Mouse (Mus musculus) myocyte (in vitro differentiated cells): ENCODE measurements around the gene Cacna1d.

ENCODE experiments used
- CEBPB ChIP-seq: IDR thresholded peaks from 2 replicates; pipeline ENCODE4 v1.6.1; 2011; ENCODE audit warnings: mild to moderate bottlenecking, moderate library complexity; ENCODE audit not compliant: poor library complexity, insufficient read depth, severe bottlenecking
- E2F4 ChIP-seq: IDR thresholded peaks from one replicate; pipeline ENCODE4 v1.6.1; 2011; ENCODE audit warnings: mild to moderate bottlenecking, control low read depth, moderate library complexity; ENCODE audit not compliant: insufficient read depth
- MAX ChIP-seq: IDR thresholded peaks from one replicate; pipeline ENCODE4 v1.6.1; 2011; ENCODE audit warnings: low read depth, mild to moderate bottlenecking, control low read depth
- MYOD1 ChIP-seq, 3 experiments: IDR thresholded peaks; one replicate each; pipeline ENCODE4 v1.6.1; 2011; ENCODE audit warnings: control low read depth in 2 of 3, low read depth in 2 of 3, mild to moderate bottlenecking in 2 of 3, moderate library complexity in 1 of 3; ENCODE audit not compliant: insufficient read length in 2 of 3, control insufficient read depth in 1 of 3
- POLR2A ChIP-seq: IDR thresholded peaks from one replicate; pipeline ENCODE4 v1.6.1; 2011; ENCODE audit warnings: low read depth, mild to moderate bottlenecking, control low read depth, moderate library complexity; ENCODE audit not compliant: insufficient read length
- REST ChIP-seq: IDR thresholded peaks from one replicate; pipeline ENCODE4 v1.6.1; 2011; ENCODE audit warnings: mild to moderate bottlenecking, control low read depth, moderate library complexity; ENCODE audit not compliant: insufficient read depth, insufficient read length
- SRF ChIP-seq: IDR thresholded peaks from one replicate; pipeline ENCODE4 v1.6.1; 2011; ENCODE audit warnings: low read depth; ENCODE audit not compliant: control insufficient read depth, insufficient read length

GRCm38 (mm10) chr14:30045704-30046220, 445.5 kb downstream of the Cacna1d start:
- TF ChIP-seq POLR2A = no peak
- no peak for TF ChIP-seq MYOD1 (IDR thresholded peaks at IDR 0.05; ENCODE audit: control insufficient read depth in 1 of 3, insufficient read length in 2 of 3, low read depth in 2 of 3)
- TF ChIP-seq MAX = no peak
- TF ChIP-seq CEBPB = no peak
- no peak for TF ChIP-seq SRF
- TF ChIP-seq REST = no peak
- no peak for TF ChIP-seq E2F4
